Mouse (Mus musculus) spleen, adult 12 weeks (tissue): ENCODE data around the gene Olfr181.

Experiments
- DNase-seq: peaks from one replicate; pipeline ENCODE4 v3.0.0; 2022; ENCODE audit warnings: low spot score

The Olfr181 gene

DNA sequence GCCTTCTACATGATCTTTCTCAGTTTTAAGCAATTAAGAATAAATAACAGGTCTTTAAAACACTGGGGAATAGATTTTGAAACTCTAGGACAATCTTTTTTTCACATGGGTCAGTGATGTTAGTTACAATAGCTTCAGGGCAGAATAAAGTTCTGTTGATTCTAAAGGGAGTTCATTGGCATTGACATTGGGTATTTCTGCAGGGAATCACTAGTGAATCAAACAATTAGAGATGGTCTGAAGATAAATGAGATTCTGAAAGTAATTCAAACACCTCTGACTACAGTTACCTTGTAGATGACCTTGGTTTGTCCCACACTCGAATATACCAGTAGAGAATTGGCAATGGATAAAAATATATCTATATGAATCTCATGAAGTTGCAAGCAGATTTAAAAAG, at the start of gene Olfr181:
Gene Olfr181 (minus strand): TSS at position 101 of the 400 bp plus-strand sequence.
- DNase-seq = no peak

DNA sequence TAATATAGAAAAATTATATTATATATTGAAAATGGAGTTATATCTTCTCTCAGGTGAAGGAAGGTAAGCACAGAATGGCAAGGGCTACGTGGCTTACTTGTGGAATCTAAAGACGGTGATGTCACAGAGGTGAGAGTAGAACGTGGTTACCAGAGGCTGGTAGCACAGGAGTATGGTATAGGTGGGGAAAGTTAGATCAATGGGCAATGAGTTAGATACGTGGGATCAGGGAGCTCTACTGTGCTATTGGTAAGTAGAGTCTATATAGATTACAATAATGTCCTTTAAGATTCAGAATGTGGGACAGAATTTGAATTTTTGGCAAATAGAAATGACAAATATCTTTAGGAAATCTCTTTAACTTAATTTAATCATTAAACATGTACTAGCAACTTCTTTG, 737 bp upstream of the Olfr181 start, which contains the start of gene Olfr180:
Gene Olfr180 (minus strand): TSS at position 101 of the 400 bp plus-strand sequence.
- no peak for DNase-seq

DNA sequence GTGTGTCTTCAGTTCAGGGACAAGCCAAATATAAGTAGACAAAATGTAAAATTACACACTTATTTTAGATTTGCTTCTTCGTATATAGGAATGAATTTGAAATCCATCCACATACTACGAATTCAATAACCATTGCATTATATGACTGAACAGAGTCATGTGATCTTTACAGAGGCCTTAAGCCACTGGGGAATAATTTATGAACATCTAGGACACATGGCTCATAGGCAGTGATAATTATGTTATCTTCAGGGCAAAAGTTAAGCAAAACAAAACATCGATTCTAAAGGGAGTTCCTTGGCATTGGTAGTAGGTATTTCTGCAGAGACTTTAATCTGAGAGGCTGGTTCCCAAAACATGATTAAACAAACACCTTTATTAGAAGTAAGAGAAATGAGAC, 36.6 kb downstream of the Olfr181 start, which contains the start of gene Olfr178:
Gene Olfr178 (minus strand): TSS at position 101 of the 400 bp plus-strand sequence.
- no peak for DNase-seq

DNA sequence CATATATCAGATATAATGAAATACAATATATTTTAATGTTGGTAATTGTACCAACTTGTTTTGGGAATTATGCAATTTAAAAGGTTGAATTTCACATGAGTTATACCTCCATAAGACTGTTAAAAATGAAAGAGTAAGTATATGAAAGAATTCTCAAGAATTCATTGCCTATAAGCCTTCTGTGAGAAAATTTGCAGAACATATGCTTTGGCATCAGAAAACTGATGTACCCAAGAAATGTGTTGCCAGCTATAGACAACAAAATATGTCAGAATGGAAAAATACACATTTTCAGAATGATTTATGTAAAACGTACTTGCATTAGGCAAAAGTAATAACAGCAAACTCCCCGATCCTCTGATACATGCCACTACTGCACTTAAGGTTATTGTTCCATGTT, 44.1 kb downstream of the Olfr181 start:
- no peak for DNase-seq
